ENCODE assay signal across 21 mouse cellular contexts in the genomic region with DNA sequence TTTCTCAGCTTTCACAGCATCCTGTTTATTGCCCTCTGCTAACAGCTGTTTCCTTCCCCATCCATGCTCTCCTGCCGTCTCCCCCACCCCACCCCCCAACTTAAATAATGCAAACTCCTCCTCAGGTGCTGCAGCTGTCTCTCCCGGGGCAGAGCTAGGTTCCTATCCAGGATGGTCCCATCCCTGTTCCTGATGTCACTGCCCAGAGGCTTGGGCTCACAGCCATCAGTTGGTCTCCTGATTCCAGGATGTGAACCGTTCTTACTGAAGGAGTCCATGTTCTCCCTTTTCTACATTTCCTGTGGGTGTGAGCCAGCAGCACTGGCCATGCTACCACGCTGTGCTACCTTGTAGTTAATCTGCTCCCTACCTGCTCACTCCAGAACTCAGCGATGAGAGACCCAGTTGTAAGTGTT. TPM values are rescaled to one million over a fixed set of nuclear protein-coding genes. Genes with fewer than 3 reads are reported as not detected.
DNase-seq lines count a peak whose midpoint lies in the region; ATAC-seq and TF ChIP-seq lines count a peak whose summit lies in the region.
"Had no signal": no experiment of that assay in that cellular context is flagged by ENCODE, and none has a peak within 500 bp of the region (broad histone marks: within the 10 kb centered on the region; RNA-seq: fewer than 3 reads in every experiment).

No protein-coding gene starts in this region.

- no peaks in the 10 kb centered on the region for H3K9me3 ChIP-seq in heart, postnatal 0 days (replicated peaks; ENCODE audit: control insufficient read depth, low read length)
- no peaks in the 10 kb centered on the region for H3K9me3 ChIP-seq in ES-Bruce4 (replicated peaks; ENCODE audit: control insufficient read depth, insufficient read depth, low read length, poor library complexity, severe bottlenecking)
- no peaks in the 10 kb centered on the region for H3K9me3 ChIP-seq in neural tube, embryonic 15.5 days (replicated peaks)
- H3K9me3 ChIP-seq: forebrain, embryonic 15.5 days; neural tube, embryonic 13.5 days had no signal

- H3K4me3 ChIP-seq in heart, postnatal 0 days (ENCODE audit: low read depth, low read length), result no peak overlapping the region
- no peak overlapping the region for H3K4me3 ChIP-seq in ES-Bruce4 (ENCODE audit: low read depth, low read length)
- H3K4me3 ChIP-seq in neural tube, embryonic 15.5 days (replicated peaks), result no peak overlapping the region
- H3K4me3 ChIP-seq: forebrain, embryonic 15.5 days; neural tube, embryonic 13.5 days had no signal

- 37% methylated on average over 5 of the region's 5 CpGs for WGBS in heart, postnatal 0 days
- 24% methylated on average over 5 of the region's 5 CpGs for WGBS in neural tube, embryonic 15.5 days

- no peak for TF ChIP-seq POLR2A in ES-Bruce4 (IDR thresholded peaks at IDR 0.05; ENCODE audit: insufficient read depth, low read length)

- H3K27me3 ChIP-seq in heart, postnatal 0 days (ENCODE audit: control insufficient read depth, insufficient read depth, low read length), result no peaks in the 10 kb centered on the region
- no peaks in the 10 kb centered on the region for H3K27me3 ChIP-seq in ES-Bruce4 (ENCODE audit: control insufficient read depth, insufficient read depth, low read length, poor library complexity, severe bottlenecking)
- H3K27me3 ChIP-seq in neural tube, embryonic 15.5 days (replicated peaks), result no peaks in the 10 kb centered on the region
- H3K27me3 ChIP-seq: forebrain, embryonic 15.5 days; neural tube, embryonic 13.5 days; Patski had no signal

- H3K9ac ChIP-seq in heart, postnatal 0 days (replicated peaks; ENCODE audit: low read depth, low read length), result no peak overlapping the region
- H3K9ac ChIP-seq in ES-Bruce4 (ENCODE audit: low read depth, poor library complexity, severe bottlenecking), result no peak overlapping the region
- H3K9ac ChIP-seq in neural tube, embryonic 15.5 days (replicated peaks), result no peak overlapping the region
- H3K9ac ChIP-seq: forebrain, embryonic 15.5 days; lung, embryonic 14.5 days; neural tube, embryonic 13.5 days had no signal

- no peak for TF ChIP-seq EP300 in heart, postnatal 0 days (IDR thresholded peaks at IDR 0.05; ENCODE audit: low read depth)
- TF ChIP-seq EP300 in ES-Bruce4 (IDR thresholded peaks at IDR 0.05; ENCODE audit: insufficient read depth, low read depth, low read length), result peak; percentile 84

- H3K4me2 ChIP-seq in heart, postnatal 0 days (ENCODE audit: low read depth, low read length), result no peak overlapping the region
- H3K4me2 ChIP-seq in neural tube, embryonic 15.5 days, result no peak overlapping the region
- H3K4me2 ChIP-seq: forebrain, embryonic 15.5 days; lung, embryonic 14.5 days; neural tube, embryonic 13.5 days had no signal

- DNase-seq in heart, postnatal 0 days (ENCODE audit: low spot score), result no peak
- DNase-seq in heart, postnatal 36 days, result no peak
- DNase-seq in ZHBTc4 (ENCODE audit: low read depth, low spot score), result peak; percentile 35
- peak; percentile 42 to 58 for DNase-seq in kidney, postnatal 4 days
- DNase-seq in T-cell, adult 2 months (ENCODE audit: low spot score), result no peak
- DNase-seq: adrenal gland, adult 2 months; cerebellum, adult 9-10 months; embryo, embryonic 11 days; gastrocnemius, postnatal 14 days; layer of hippocampus, adult 9-11 months; lung, embryonic 14.5 days; spleen, adult 18-20 months had no signal

- no peak for TF ChIP-seq CTCF in heart, postnatal 0 days (IDR thresholded peaks at IDR 0.05; ENCODE audit: low read depth)
- TF ChIP-seq CTCF in ES-Bruce4 (IDR thresholded peaks at IDR 0.05; ENCODE audit: low read depth, low read length), result no peak

- ATAC-seq in heart, postnatal 0 days (ENCODE audit: insufficient read depth, low read depth), result no peak
- ATAC-seq in neural tube, embryonic 15.5 days (ENCODE audit: low FRiP score), result no peak
- ATAC-seq: forebrain, embryonic 15.5 days; hindbrain, embryonic 16.5 days; Patski had no signal

- no peaks in the 10 kb centered on the region for H3K36me3 ChIP-seq in heart, postnatal 0 days (replicated peaks; ENCODE audit: control insufficient read depth, insufficient read depth, low read length)
- no peaks in the 10 kb centered on the region; the same call in 1 of the 2 replicates for H3K36me3 ChIP-seq in ES-Bruce4 (ENCODE audit: control insufficient read depth, insufficient read depth, low read length, poor library complexity, severe bottlenecking)
- H3K36me3 ChIP-seq in neural tube, embryonic 15.5 days, result no peaks in the 10 kb centered on the region
- H3K36me3 ChIP-seq: forebrain, embryonic 15.5 days; neural tube, embryonic 13.5 days had no signal

- H3K4me1 ChIP-seq in heart, postnatal 0 days (ENCODE audit: control insufficient read depth, insufficient read depth), result no peaks in the 10 kb centered on the region; the same call in 1 of the 2 replicates
- no peaks in the 10 kb centered on the region for H3K4me1 ChIP-seq in ES-Bruce4 (ENCODE audit: control insufficient read depth, insufficient read depth, low read length)
- no peaks in the 10 kb centered on the region for H3K4me1 ChIP-seq in neural tube, embryonic 15.5 days
- H3K4me1 ChIP-seq: forebrain, embryonic 15.5 days; neural tube, embryonic 13.5 days had no signal

- H3K27ac ChIP-seq in heart, postnatal 0 days (ENCODE audit: low read depth), result peak overlapping the region; percentile 5; the same call in 1 of the 2 replicates
- H3K27ac ChIP-seq in ES-Bruce4 (ENCODE audit: insufficient read depth, low read length), result peak overlapping the region; percentile 71
- H3K27ac ChIP-seq in neural tube, embryonic 15.5 days (replicated peaks), result no peak overlapping the region
- H3K27ac ChIP-seq: forebrain, embryonic 15.5 days; neural tube, embryonic 13.5 days had no signal

- intact Hi-C loops in heart, postnatal 36 days (cut with DNase I), result no loop called here

RNA-seq across cellular contexts. Expression of gene Shld2, which starts 7.0 kb away (rescaled TPM):
- 0.35 and 2.9 TPM in 2 replicates for total RNA-seq in heart, postnatal 0 days (2014; rRNA removed; ENCODE audit: low replicate concordance)
- 9.6 and 10.9 TPM in 2 replicates for polyA plus RNA-seq in heart, postnatal 0 days (2015; fragmentation: Nextera tagmentation; extraction: Ambion mirVana)
- total RNA-seq in heart, postnatal 36 days (2021), result 1 to 10 TPM; 6.7 to 8.6 TPM
- polyA plus RNA-seq in ES-Bruce4 (2011; ENCODE audit: insufficient read depth, insufficient read length, low read depth, missing spikeins), result 26.7 and 32.5 TPM in 2 replicates
- 5.4 and 7.0 TPM in 2 replicates for polyA plus RNA-seq in neural tube, embryonic 15.5 days (2015; fragmentation: Nextera tagmentation; extraction: Ambion mirVana)

RNA-seq across cellular contexts. Expression of gene Glud1, which starts 7.3 kb away (rescaled TPM):
- 55.9 and 70.0 TPM in 2 replicates for total RNA-seq in heart, postnatal 0 days (2014; rRNA removed; ENCODE audit: low replicate concordance)
- polyA plus RNA-seq in heart, postnatal 0 days (2015; fragmentation: Nextera tagmentation; extraction: Ambion mirVana), result 57.0 and 58.3 TPM in 2 replicates
- 100 to 1,000 TPM; 140 to 154 TPM for total RNA-seq in heart, postnatal 36 days (2021)
- 285 and 305 TPM in 2 replicates for polyA plus RNA-seq in ES-Bruce4 (2011; ENCODE audit: insufficient read depth, insufficient read length, low read depth, missing spikeins)
- 129 and 134 TPM in 2 replicates for polyA plus RNA-seq in neural tube, embryonic 15.5 days (2015; fragmentation: Nextera tagmentation; extraction: Ambion mirVana)

RNA-seq across cellular contexts. Expression of gene Fam25c, which starts 52.0 kb away (rescaled TPM):
- not detected in 2 replicates for total RNA-seq in heart, postnatal 0 days (2014; rRNA removed; ENCODE audit: low replicate concordance)
- polyA plus RNA-seq in heart, postnatal 0 days (2015; fragmentation: Nextera tagmentation; extraction: Ambion mirVana), result not detected in 2 replicates
- total RNA-seq in heart, postnatal 36 days (2021), result not detected
- polyA plus RNA-seq in ES-Bruce4 (2011; ENCODE audit: insufficient read depth, insufficient read length, low read depth, missing spikeins), result 3.5 and 5.7 TPM in 2 replicates
- 0.72 TPM in 1 of 2 replicates, not detected in the other for polyA plus RNA-seq in neural tube, embryonic 15.5 days (2015; fragmentation: Nextera tagmentation; extraction: Ambion mirVana)
- total RNA-seq: adrenal gland, adult 2 months; heart, postnatal 10 days; left cerebral cortex, postnatal 14 days; megakaryocyte, adult 5-6 weeks had no signal
- polyA plus RNA-seq: adrenal gland, adult 2 months; forebrain, embryonic 15.5 days; hindbrain, embryonic 16.5 days; lung, embryonic 14.5 days; neural tube, embryonic 13.5 days; Patski had no signal

Comparison
In these comparisons a context has a peak if more than half of its experiments do, and no peak if none do; other contexts are left out.
1. DNase-seq: peak in ZHBTc4 (single experiment) and kidney, postnatal 4 days (2 of 2); none in heart, postnatal 0 days (single experiment), heart, postnatal 36 days (0 of 2) and T-cell, adult 2 months (single experiment).